Mouse (Mus musculus) C2C12 (cell line): Measurements from ENCODE around the gene Gm9508. TPM values are rescaled to one million over a fixed set of nuclear protein-coding genes. Genes with fewer than 3 reads are reported as not detected.

Source experiments
- H3K27me3 ChIP-seq: one replicate; pipeline ENCODE4 v1.6.1; 2011; ENCODE audit not compliant: control insufficient read depth, insufficient read depth, insufficient read length
- H3K36me3 ChIP-seq: one replicate; pipeline ENCODE4 v1.6.1; 2011; ENCODE audit not compliant: control insufficient read depth, insufficient read depth
- H3K4me3 ChIP-seq: one replicate; pipeline ENCODE4 v1.5.1; 2011; ENCODE audit warnings: mild to moderate bottlenecking, control low read depth; ENCODE audit not compliant: poor library complexity, insufficient read depth, severe bottlenecking
- H3K79me2 ChIP-seq: one replicate; pipeline ENCODE4 v1.6.1; 2011; ENCODE audit not compliant: control insufficient read depth, insufficient read depth
- H3K79me3 ChIP-seq: one replicate; pipeline ENCODE4 v1.6.1; 2011; ENCODE audit warnings: low read depth, control low read depth
- H3ac ChIP-seq: one replicate; pipeline ENCODE3; 2011; ENCODE audit warnings: low read depth; ENCODE audit not compliant: control insufficient read depth, insufficient read length
- CEBPB ChIP-seq: IDR thresholded peaks from one replicate; pipeline ENCODE4 v1.6.1; 2011; ENCODE audit warnings: low read depth, mild to moderate bottlenecking, control low read depth, moderate library complexity
- CTCF ChIP-seq: IDR thresholded peaks from one replicate; pipeline ENCODE4 v1.5.1; 2011; ENCODE audit not compliant: control insufficient read depth, insufficient read depth, insufficient read length
- FOSL1 ChIP-seq: IDR thresholded peaks from one replicate; pipeline ENCODE4 v1.8.0; 2011; ENCODE audit warnings: mild to moderate bottlenecking, low read length; ENCODE audit not compliant: poor library complexity, insufficient read depth, severe bottlenecking
- MAX ChIP-seq: IDR thresholded peaks from one replicate; pipeline ENCODE4 v1.6.1; 2011; ENCODE audit warnings: mild to moderate bottlenecking, control low read depth
- MYOD1 ChIP-seq: IDR thresholded peaks from one replicate; pipeline ENCODE4 v1.6.1; 2011; ENCODE audit warnings: low read depth; ENCODE audit not compliant: control insufficient read depth, insufficient read length
- MYOG ChIP-seq: IDR thresholded peaks from one replicate; pipeline ENCODE4 v1.6.1; 2011; ENCODE audit not compliant: control insufficient read depth, insufficient read length; ENCODE audit errors: extremely low read depth
- USF1 ChIP-seq: IDR thresholded peaks from one replicate; pipeline ENCODE4 v1.6.1; 2011; ENCODE audit warnings: low read depth, mild to moderate bottlenecking, control low read depth, moderate library complexity
- polyA plus RNA-seq: library from polyadenylated mRNA; unstranded; fragments of >200 nt; fragmentation: generic; extraction: Trizol; gene quantifications from one replicate; pipeline ENCODE4 v1.2.1, GENCODE M21; 2012; ENCODE audit warnings: missing spikeins

Gene Gm9508
- polyA plus RNA-seq, 1 experiment, result not detected

GRCm38 (mm10) chr10:77663949-77664665 is 32.9 kb downstream of the Gm9508 start:
- no peak for TF ChIP-seq CEBPB
- H3K79me3 ChIP-seq, result no peaks in the 10 kb centered on the region
- H3K79me2 ChIP-seq, result no peaks in the 10 kb centered on the region
- H3ac ChIP-seq, result no peak overlapping the region
- peaks cover 20% of the 10 kb centered on the region for H3K27me3 ChIP-seq
- H3K36me3 ChIP-seq, result no peaks in the 10 kb centered on the region
- H3K4me3 ChIP-seq, result no peak overlapping the region

- Histone ChIP-seq H3K79me2 (no peaks in the 10 kb centered on the region), H3K79me3 (no peaks in the 10 kb centered on the region), H3K27me3 (peaks cover 8% of the 10 kb centered on the region), H3ac (no peak overlapping the region), H3K4me3 (no peak overlapping the region), H3K36me3 (no peaks in the 10 kb centered on the region)
- no peak for TF ChIP-seq MYOD1
- no peak for TF ChIP-seq MYOG
- no peak for TF ChIP-seq USF1
- no peak for TF ChIP-seq FOSL1
- TF ChIP-seq CEBPB, result no peak
- no peak for TF ChIP-seq CTCF
- no peak for TF ChIP-seq MAX
Observed at GRCm38 (mm10) chr10:77658286-77658994, 38.6 kb downstream of the Gm9508 start.

DNA sequence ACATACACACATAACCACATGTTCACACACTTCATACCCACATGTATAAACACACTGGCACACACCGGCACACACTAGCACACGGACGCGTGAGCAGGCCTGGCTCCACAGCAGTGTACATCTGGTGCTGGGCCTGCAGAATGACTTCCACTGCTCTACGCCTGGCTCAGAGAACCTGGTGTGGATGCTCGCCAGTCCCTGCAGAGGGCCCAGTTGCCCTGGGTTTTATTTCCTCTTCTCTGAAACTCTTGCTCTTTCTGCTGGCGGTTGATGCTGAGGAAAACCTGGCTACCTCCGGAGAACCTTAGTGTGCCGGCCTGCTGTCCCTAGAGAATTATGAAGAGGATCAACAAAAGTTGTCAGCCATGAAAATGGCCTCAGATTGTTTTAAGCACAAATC is 45.0 kb downstream of the Gm9508 start:
- no peaks in the 10 kb centered on the region for H3K79me3 ChIP-seq
- H3K36me3 ChIP-seq, result no peaks in the 10 kb centered on the region
- H3K4me3 ChIP-seq, result no peak overlapping the region
- no peaks in the 10 kb centered on the region for H3K27me3 ChIP-seq
- H3ac ChIP-seq, result no peak overlapping the region
- no peaks in the 10 kb centered on the region for H3K79me2 ChIP-seq
- no peak for TF ChIP-seq CTCF
- no peak for TF ChIP-seq FOSL1
- TF ChIP-seq USF1, result no peak
- no peak for TF ChIP-seq MYOG
- TF ChIP-seq MAX, result no peak

GRCm38 (mm10) chr10:77647901-77648300 is 49.1 kb downstream of the Gm9508 start:
- Histone ChIP-seq H3K79me2 (no peaks in the 10 kb centered on the region), H3ac (no peak overlapping the region), H3K36me3 (peaks cover 32% of the 10 kb centered on the region), H3K4me3 (no peak overlapping the region), H3K27me3 (no peaks in the 10 kb centered on the region), H3K79me3 (no peaks in the 10 kb centered on the region)
- TF ChIP-seq CTCF (no peak), FOSL1 (no peak), CEBPB (no peak), MAX (no peak)

GRCm38 (mm10) chr10:77647461-77647860 is 49.6 kb downstream of the Gm9508 start:
- Histone ChIP-seq H3K79me3 (no peaks in the 10 kb centered on the region), H3K79me2 (no peaks in the 10 kb centered on the region), H3K4me3 (no peak overlapping the region), H3K27me3 (no peaks in the 10 kb centered on the region), H3K36me3 (peaks cover 37% of the 10 kb centered on the region), H3ac (no peak overlapping the region)
- no peak for TF ChIP-seq USF1
- TF ChIP-seq CTCF, result no peak

Other genes with a start within 250 kb of the Gm9508 start
- gene Fam207a, start 181.4 kb downstream of the Gm9508 start, polyA plus RNA-seq, result 45.2 TPM
- gene Itgb2, start 167.0 kb downstream of the Gm9508 start, polyA plus RNA-seq, result 0.47 TPM
- gene Pttg1ip, start 115.5 kb downstream of the Gm9508 start, polyA plus RNA-seq, result 96.1 TPM
- gene Sumo3, start 91.1 kb downstream of the Gm9508 start, polyA plus RNA-seq, result 152 TPM
- 5.1 TPM for gene Gm49325, start 91.0 kb downstream of the Gm9508 start, polyA plus RNA-seq
- gene Ube2g2, start 75.0 kb downstream of the Gm9508 start, polyA plus RNA-seq, result 85.5 TPM
- gene Tspear, start 10.7 kb downstream of the Gm9508 start, polyA plus RNA-seq, result not detected
- gene Gm19402, start 6.5 kb downstream of the Gm9508 start, polyA plus RNA-seq, result not detected
- not detected for gene Gm10272, start 9.4 kb upstream of the Gm9508 start, polyA plus RNA-seq
- gene Gm10024, start 14.2 kb upstream of the Gm9508 start, polyA plus RNA-seq, result not detected
- not detected for gene Gm10142, start 18.6 kb upstream of the Gm9508 start, polyA plus RNA-seq
- gene Krtap12-1, start 23.4 kb upstream of the Gm9508 start, polyA plus RNA-seq, result not detected
- not detected for gene Gm10100, start 29.3 kb upstream of the Gm9508 start, polyA plus RNA-seq
- not detected for gene Gm18596, start 45.4 kb upstream of the Gm9508 start, polyA plus RNA-seq
- not detected for gene Gm9736, start 54.1 kb upstream of the Gm9508 start, polyA plus RNA-seq
- not detected for gene Gm3233, start 62.4 kb upstream of the Gm9508 start, polyA plus RNA-seq
- not detected for gene Gm3238, start 74.1 kb upstream of the Gm9508 start, polyA plus RNA-seq
- not detected for gene Gm7138, start 79.7 kb upstream of the Gm9508 start, polyA plus RNA-seq
- gene Gm3250, start 85.3 kb upstream of the Gm9508 start, polyA plus RNA-seq, result not detected
- gene Gm7137, start 91.0 kb upstream of the Gm9508 start, polyA plus RNA-seq, result not detected
- gene Gm9639, start 97.8 kb upstream of the Gm9508 start, polyA plus RNA-seq, result not detected
- not detected for gene Gm19668, start 101.9 kb upstream of the Gm9508 start, polyA plus RNA-seq
- gene Gm9507, start 114.6 kb upstream of the Gm9508 start, polyA plus RNA-seq, result not detected
- not detected for gene Gm2696, start 117.4 kb upstream of the Gm9508 start, polyA plus RNA-seq
- gene Krtap10-4, start 129.9 kb upstream of the Gm9508 start, polyA plus RNA-seq, result not detected
- not detected for gene Krtap10-10, start 138.7 kb upstream of the Gm9508 start, polyA plus RNA-seq
- gene Gm36176, start 149.6 kb upstream of the Gm9508 start, polyA plus RNA-seq, result not detected
- gene Gm10318, start 155.6 kb upstream of the Gm9508 start, polyA plus RNA-seq, result not detected
- gene Gm3285, start 164.7 kb upstream of the Gm9508 start, polyA plus RNA-seq, result not detected
- gene Lrrc3, start 205.3 kb upstream of the Gm9508 start, polyA plus RNA-seq, result 0.01 TPM